Mouse (Mus musculus): ENCODE data around the gene Tox4. TPM values are rescaled to one million over a fixed set of nuclear protein-coding genes. Genes with fewer than 3 reads are reported as not detected.

Tox4 gene
- polyA plus RNA-seq, 1 experiment: 31.0 TPM

DNA sequence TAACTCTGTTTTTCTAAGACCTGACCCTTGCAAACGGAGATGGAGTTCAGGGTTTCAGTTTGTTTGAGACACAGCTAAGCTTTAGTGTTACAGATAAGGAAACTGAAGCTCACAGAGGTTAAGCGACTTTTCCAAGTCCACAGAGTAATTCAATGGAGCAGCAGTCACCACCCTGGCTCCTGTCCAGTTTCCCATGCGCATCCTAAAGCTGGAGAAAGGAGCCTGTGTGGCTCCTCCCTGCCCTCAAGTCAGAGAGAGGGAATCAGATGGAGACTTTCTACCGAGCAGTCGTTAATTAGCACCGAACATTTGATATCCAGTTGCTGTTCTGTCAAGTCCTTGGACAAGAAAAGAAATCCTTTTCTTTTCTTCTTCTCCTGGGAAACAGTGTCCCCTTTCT lies 40.4 kb downstream of the Tox4 start:
- WGBS: 86% methylated on average over 6 of the region's 6 CpGs
- no peak overlapping the region for H3K4me3 ChIP-seq (ENCODE audit: extremely low read depth, insufficient read depth, insufficient read length)
- H3K27ac ChIP-seq (ENCODE audit: insufficient read depth, low read length): no peak overlapping the region
- no peaks in the 10 kb centered on the region; the same call in 1 of the 2 replicates for H3K4me1 ChIP-seq (ENCODE audit: control insufficient read depth, insufficient read depth, insufficient read length)
- no peak for DNase-seq (ENCODE audit: low read depth in 1 of 2, low spot score in 2 of 2)
- TF ChIP-seq CTCF (IDR thresholded peaks at IDR 0.05; ENCODE audit: extremely low read depth, insufficient read depth, insufficient read length, insufficient replicate concordance): no peak
- TF ChIP-seq POLR2A (IDR thresholded peaks at IDR 0.05; ENCODE audit: low read depth, low read length): no peak
- no peaks in the 10 kb centered on the region for H3K36me3 ChIP-seq (ENCODE audit: control insufficient read depth, insufficient read depth, low read length)
- peaks cover 5% of the 10 kb centered on the region for H3K27me3 ChIP-seq (ENCODE audit: control insufficient read depth, insufficient read depth, low read length)

DNA sequence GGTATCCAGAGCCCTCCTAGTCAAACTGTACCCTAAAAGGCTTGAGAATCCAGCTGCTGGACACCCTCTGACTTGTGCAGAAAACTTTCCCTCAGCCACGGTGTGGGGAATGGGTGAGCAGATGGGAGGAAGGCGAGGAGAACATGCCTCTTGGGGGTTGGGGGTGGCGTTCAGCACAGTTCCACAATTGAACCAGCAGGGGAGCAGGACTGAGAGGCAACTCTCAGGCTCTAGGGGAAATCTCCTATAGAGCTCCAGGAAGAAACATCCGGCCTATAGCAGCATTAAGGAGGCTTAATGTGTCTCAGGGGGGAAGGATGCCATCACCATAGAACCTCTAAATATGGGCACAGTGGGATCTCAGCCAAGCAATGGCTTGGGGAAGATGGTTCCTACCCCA lies 46.9 kb downstream of the Tox4 start:
- DNase-seq (ENCODE audit: low read depth in 1 of 2, low spot score in 2 of 2): no peak

GRCm38 (mm10) chr14:52327375-52327901 lies 48.5 kb downstream of the Tox4 start:
- H3K36me3 ChIP-seq (ENCODE audit: control insufficient read depth, insufficient read depth, low read length): no peaks in the 10 kb centered on the region
- H3K4me1 ChIP-seq (ENCODE audit: control insufficient read depth, insufficient read depth, insufficient read length): no peaks in the 10 kb centered on the region
- no peak for TF ChIP-seq CTCF (IDR thresholded peaks at IDR 0.05; ENCODE audit: extremely low read depth, insufficient read depth, insufficient read length, insufficient replicate concordance)
- TF ChIP-seq POLR2A (IDR thresholded peaks at IDR 0.05; ENCODE audit: low read depth, low read length): no peak
- H3K27me3 ChIP-seq (ENCODE audit: control insufficient read depth, insufficient read depth, low read length): peaks cover 6% of the 10 kb centered on the region
- no peak overlapping the region for H3K4me3 ChIP-seq (ENCODE audit: extremely low read depth, insufficient read depth, insufficient read length)
- H3K27ac ChIP-seq (ENCODE audit: insufficient read depth, low read length): no peak overlapping the region
- no peak for DNase-seq (ENCODE audit: low read depth in 1 of 2, low spot score in 2 of 2)
- 11% methylated on average over 14 of the region's 14 CpGs for WGBS

More for the DNA sequence above, 46.9 kb downstream of the Tox4 start:
- TF ChIP-seq CTCF (IDR thresholded peaks at IDR 0.05; ENCODE audit: extremely low read depth, insufficient read depth, insufficient read length, insufficient replicate concordance): no peak
- no peak for TF ChIP-seq POLR2A (IDR thresholded peaks at IDR 0.05; ENCODE audit: low read depth, low read length)
- Histone ChIP-seq H3K4me3 (ENCODE audit: extremely low read depth, insufficient read depth, insufficient read length) (no peak overlapping the region), H3K36me3 (ENCODE audit: control insufficient read depth, insufficient read depth, low read length) (no peaks in the 10 kb centered on the region), H3K27ac (ENCODE audit: insufficient read depth, low read length) (no peak overlapping the region), H3K27me3 (ENCODE audit: control insufficient read depth, insufficient read depth, low read length) (peaks cover 6% of the 10 kb centered on the region), H3K4me1 (ENCODE audit: control insufficient read depth, insufficient read depth, insufficient read length) (no peaks in the 10 kb centered on the region)
- 25% methylated on average over 4 of the region's 4 CpGs for WGBS

- Histone ChIP-seq H3K4me1 (ENCODE audit: control insufficient read depth, insufficient read depth, insufficient read length) (no peaks in the 10 kb centered on the region), H3K4me3 (ENCODE audit: extremely low read depth, insufficient read depth, insufficient read length) (no peak within 1 kb of the TSS), H3K36me3 (ENCODE audit: control insufficient read depth, insufficient read depth, low read length) (no peaks in the 10 kb centered on the region), H3K27me3 (ENCODE audit: control insufficient read depth, insufficient read depth, low read length) (peaks cover 6% of the 10 kb centered on the region), H3K27ac (ENCODE audit: insufficient read depth, low read length) (no peak within 1 kb of the TSS)
- no peak for DNase-seq (ENCODE audit: low read depth in 1 of 2, low spot score in 2 of 2)
- WGBS: 6% methylated on average over 26 of the region's 26 CpGs
- no peak for TF ChIP-seq CTCF (IDR thresholded peaks at IDR 0.05; ENCODE audit: extremely low read depth, insufficient read depth, insufficient read length, insufficient replicate concordance)
- TF ChIP-seq POLR2A (IDR thresholded peaks at IDR 0.05; ENCODE audit: low read depth, low read length): no peak
These were observed 49.2 kb downstream of the Tox4 start, which contains the start of gene Sall2 for GRCm38 (mm10) chr14:52327910-52328812. Sall2 (minus strand) TSS chr14:52328762.

DNA sequence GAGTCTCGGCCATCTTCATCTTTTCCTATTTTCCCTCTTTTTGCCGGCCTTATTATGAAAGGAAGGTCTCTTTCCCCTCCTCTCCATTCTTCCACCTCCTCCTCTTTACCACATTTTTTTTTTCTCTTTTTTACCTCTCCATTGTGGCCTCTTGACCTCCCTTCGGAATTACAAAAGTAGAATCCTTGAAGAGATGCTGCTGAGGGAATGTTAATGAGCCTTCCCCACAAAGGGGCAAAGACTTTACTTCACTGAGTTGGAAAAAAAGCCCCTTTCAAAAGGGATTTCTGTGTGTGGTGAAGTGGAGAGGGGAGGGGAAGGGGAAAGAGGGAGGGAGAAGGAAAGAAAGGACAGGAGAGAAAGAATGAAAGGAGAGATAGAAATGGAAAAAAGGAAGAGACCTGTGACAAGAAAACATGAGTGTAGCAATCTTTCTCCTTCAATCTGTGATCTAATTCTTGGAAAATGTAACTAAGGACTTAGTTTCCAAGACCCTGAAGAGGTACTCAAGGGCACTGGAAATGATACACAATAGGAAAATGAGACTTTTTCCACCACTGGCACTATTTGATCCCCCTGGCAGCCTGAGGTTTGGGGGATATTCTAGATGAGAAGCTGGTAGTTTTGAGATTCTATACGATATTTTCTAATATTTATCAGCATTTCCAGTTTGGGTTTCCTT lies 52.3 kb downstream of the Tox4 start:
- no peak for DNase-seq (ENCODE audit: low read depth in 1 of 2, low spot score in 2 of 2)
- WGBS: 50% methylated on average over 4 of the region's 4 CpGs
- TF ChIP-seq CTCF (IDR thresholded peaks at IDR 0.05; ENCODE audit: extremely low read depth, insufficient read depth, insufficient read length, insufficient replicate concordance) (no peak), POLR2A (IDR thresholded peaks at IDR 0.05; ENCODE audit: low read depth, low read length) (no peak)
- Histone ChIP-seq H3K27ac (ENCODE audit: insufficient read depth, low read length) (no peak overlapping the region), H3K4me1 (ENCODE audit: control insufficient read depth, insufficient read depth, insufficient read length) (no peaks in the 10 kb centered on the region), H3K36me3 (ENCODE audit: control insufficient read depth, insufficient read depth, low read length) (no peaks in the 10 kb centered on the region), H3K27me3 (ENCODE audit: control insufficient read depth, insufficient read depth, low read length) (peaks cover 4% of the 10 kb centered on the region), H3K4me3 (ENCODE audit: extremely low read depth, insufficient read depth, insufficient read length) (no peak overlapping the region)

DNA sequence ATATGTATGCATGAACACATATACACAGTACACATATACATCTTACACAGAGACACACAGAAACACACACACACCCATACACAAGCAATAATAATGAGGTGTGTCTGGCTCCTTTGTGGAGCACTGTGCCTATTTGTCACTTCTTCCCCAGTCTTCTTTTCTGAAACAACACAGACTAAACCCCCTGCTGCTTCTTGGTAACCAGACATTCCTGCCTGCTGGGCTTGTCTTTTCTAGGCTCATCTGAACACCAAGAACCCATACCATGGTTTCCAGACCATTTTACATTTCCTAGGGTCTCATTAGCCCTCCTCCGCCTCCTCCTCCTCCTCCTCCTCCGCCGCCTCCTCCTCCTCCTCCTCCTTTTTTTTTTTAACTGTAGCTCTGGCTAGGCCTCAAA lies 53.2 kb downstream of the Tox4 start:
- H3K4me3 ChIP-seq (ENCODE audit: extremely low read depth, insufficient read depth, insufficient read length): no peak overlapping the region
- H3K27me3 ChIP-seq (ENCODE audit: control insufficient read depth, insufficient read depth, low read length): peaks cover 1% of the 10 kb centered on the region
- TF ChIP-seq CTCF (IDR thresholded peaks at IDR 0.05; ENCODE audit: extremely low read depth, insufficient read depth, insufficient read length, insufficient replicate concordance) (no peak), POLR2A (IDR thresholded peaks at IDR 0.05; ENCODE audit: low read depth, low read length) (no peak)
- no peaks in the 10 kb centered on the region for H3K36me3 ChIP-seq (ENCODE audit: control insufficient read depth, insufficient read depth, low read length)
- DNase-seq (ENCODE audit: low read depth in 1 of 2, low spot score in 2 of 2): no peak
- no peak overlapping the region for H3K27ac ChIP-seq (ENCODE audit: insufficient read depth, low read length)
- H3K4me1 ChIP-seq (ENCODE audit: control insufficient read depth, insufficient read depth, insufficient read length): no peaks in the 10 kb centered on the region
- WGBS: 86% methylated on average over 1 of the region's 3 CpGs
